Mouse (Mus musculus) liver, postnatal 0 days (tissue): ENCODE results near the gene Ankar.

Source experiments
- CTCF ChIP-seq: sonication (generic); IDR thresholded peaks from 2 replicates; pipeline ENCODE4 v1.5.1; 2016; ENCODE audit warnings: antibody characterized with exemption, low read depth
- EP300 ChIP-seq: IDR thresholded peaks from 2 replicates; pipeline ENCODE4 v1.6.1; 2016; ENCODE audit warnings: antibody characterized with exemption, low read depth, mild to moderate bottlenecking

DNA sequence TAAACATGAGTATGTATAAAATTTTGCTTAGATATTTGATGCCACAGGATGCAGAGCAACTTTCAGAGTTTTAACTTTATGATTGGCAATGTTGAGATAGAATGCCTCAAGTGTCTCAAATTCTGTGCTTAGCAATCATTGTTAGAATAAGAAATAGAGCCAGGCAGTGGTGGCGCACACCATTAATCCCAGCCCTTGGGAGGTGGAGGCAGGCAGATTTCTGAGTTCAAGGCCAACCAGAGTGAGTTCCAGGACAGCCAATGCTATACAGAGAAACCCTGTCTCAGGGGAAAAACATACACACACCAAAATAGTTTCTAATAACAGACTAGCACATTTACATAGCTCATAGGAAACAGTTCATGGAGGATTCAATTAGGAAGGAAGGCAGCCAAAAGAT, 14.7 kb upstream of the Ankar start:
- TF ChIP-seq CTCF, result no peak
- no peak for TF ChIP-seq EP300
